Mouse (Mus musculus) neural tube, embryonic 12.5 days (tissue): ENCODE data around the gene Surf1. TPM values are rescaled to one million over a fixed set of nuclear protein-coding genes. Genes with fewer than 3 reads are reported as not detected.

Source experiments
- ATAC-seq: fragments of 200-750 bp; cut with Nextera tagmentation; 2 replicates; pipeline ENCODE4 v1.8.0; 2017; ENCODE audit warnings: low read depth, mild to moderate bottlenecking, moderate TSS enrichment, moderate library complexity; ENCODE audit not compliant: low FRiP score
- H3K27ac ChIP-seq: fragments of 300-500 bp; sonication (generic); 2 replicates; pipeline ENCODE4 v1.5.1; 2016
- H3K27me3 ChIP-seq: fragments of 300-500 bp; sonication (generic); replicated peaks from 2 replicates; pipeline ENCODE4 v1.6.1; 2016; ENCODE audit warnings: mild to moderate bottlenecking
- H3K36me3 ChIP-seq: fragments of 300-500 bp; sonication (generic); 2 replicates; pipeline ENCODE4 v1.6.1; 2016; ENCODE audit warnings: mild to moderate bottlenecking
- H3K4me1 ChIP-seq: fragments of 300-500 bp; sonication (generic); 2 replicates; pipeline ENCODE4 v1.6.1; 2016
- H3K4me2 ChIP-seq: fragments of 300-500 bp; sonication (generic); replicated peaks from 2 replicates; pipeline ENCODE4 v1.6.1; 2016; ENCODE audit warnings: mild to moderate bottlenecking
- H3K4me3 ChIP-seq: fragments of 300-500 bp; sonication (generic); 2 replicates; pipeline ENCODE4 v1.5.1; 2016
- H3K9ac ChIP-seq: fragments of 300-500 bp; sonication (generic); 2 replicates; pipeline ENCODE4 v1.6.1; 2016; ENCODE audit warnings: mild to moderate bottlenecking
- H3K9me3 ChIP-seq: fragments of 300-500 bp; sonication (generic); 2 replicates; pipeline ENCODE4 v1.6.1; 2016; ENCODE audit warnings: mild to moderate bottlenecking
- whole genome bisulfite sequencing: fragments of 180-500 bp; shearing (Covaris S2); methylation state at CpG from one replicate; pipeline ENCODE4 v1.1.7; 2016; 5-methylcytosine and 5-hydroxymethylcytosine counted together
- polyA plus RNA-seq: library from polyadenylated mRNA; unstranded; fragments of >200 nt; fragmentation: Nextera tagmentation; extraction: Ambion mirVana; gene quantifications from 2 replicates; pipeline ENCODE4 v1.2.1, GENCODE M21; 2016

The Surf1 gene
- polyA plus RNA-seq, 1 experiment from 2014 or later: 59.5 TPM

GRCm38 (mm10) chr2:26916738-26917137, 408 bp upstream of the Surf1 start:
- Histone ChIP-seq H3K9me3 (no peaks in the 10 kb centered on the region), H3K4me3 (peak overlapping the region; percentile 64), H3K9ac (peak overlapping the region; percentile 69), H3K27ac (no peak overlapping the region), H3K4me2 (peak overlapping the region; percentile 99), H3K36me3 (peaks cover 75% of the 10 kb centered on the region), H3K27me3 (no peaks in the 10 kb centered on the region), H3K4me1 (peaks cover 45% of the 10 kb centered on the region)
- WGBS: 4% methylated on average over 13 of the region's 13 CpGs
- ATAC-seq: no peak

- peaks cover 53% of the 10 kb centered on the region for H3K36me3 ChIP-seq
- no peak overlapping the region for H3K27ac ChIP-seq
- H3K4me3 ChIP-seq: no peak overlapping the region
- H3K27me3 ChIP-seq: no peaks in the 10 kb centered on the region
- H3K9ac ChIP-seq: no peak overlapping the region
- WGBS: 55% methylated on average over 8 of the region's 8 CpGs
- H3K4me1 ChIP-seq: peaks cover 53% of the 10 kb centered on the region
- ATAC-seq: no peak
- peak overlapping the region; percentile 99 for H3K4me2 ChIP-seq
- H3K9me3 ChIP-seq: no peaks in the 10 kb centered on the region
Observed at GRCm38 (mm10) chr2:26914148-26914941, 2.0 kb downstream of the Surf1 start.

- WGBS: 87% methylated on average over 17 of the region's 17 CpGs
- H3K27me3 ChIP-seq: no peaks in the 10 kb centered on the region
- ATAC-seq: no peak
- no peak overlapping the region for H3K4me2 ChIP-seq
- H3K9ac ChIP-seq: no peak overlapping the region
- peaks cover 61% of the 10 kb centered on the region for H3K4me1 ChIP-seq
- H3K27ac ChIP-seq: no peak overlapping the region
- no peak overlapping the region for H3K4me3 ChIP-seq
- H3K36me3 ChIP-seq: peaks cover 45% of the 10 kb centered on the region
- H3K9me3 ChIP-seq: no peaks in the 10 kb centered on the region
Observed at GRCm38 (mm10) chr2:26913416-26914147, 2.7 kb downstream of the Surf1 start.

- peak overlapping the region; percentile 76 for H3K4me3 ChIP-seq
- H3K27ac ChIP-seq: no peak overlapping the region
- no peaks in the 10 kb centered on the region for H3K27me3 ChIP-seq
- WGBS: 77% methylated on average over 5 of the region's 5 CpGs
- no peaks in the 10 kb centered on the region for H3K9me3 ChIP-seq
- peak overlapping the region; percentile 93 for H3K4me2 ChIP-seq
- H3K9ac ChIP-seq: peak overlapping the region; percentile 96
- peaks cover 39% of the 10 kb centered on the region for H3K36me3 ChIP-seq
- no peak for ATAC-seq
- H3K4me1 ChIP-seq: peaks cover 61% of the 10 kb centered on the region
Observed at GRCm38 (mm10) chr2:26912253-26912770, 4.0 kb downstream of the Surf1 start.

DNA sequence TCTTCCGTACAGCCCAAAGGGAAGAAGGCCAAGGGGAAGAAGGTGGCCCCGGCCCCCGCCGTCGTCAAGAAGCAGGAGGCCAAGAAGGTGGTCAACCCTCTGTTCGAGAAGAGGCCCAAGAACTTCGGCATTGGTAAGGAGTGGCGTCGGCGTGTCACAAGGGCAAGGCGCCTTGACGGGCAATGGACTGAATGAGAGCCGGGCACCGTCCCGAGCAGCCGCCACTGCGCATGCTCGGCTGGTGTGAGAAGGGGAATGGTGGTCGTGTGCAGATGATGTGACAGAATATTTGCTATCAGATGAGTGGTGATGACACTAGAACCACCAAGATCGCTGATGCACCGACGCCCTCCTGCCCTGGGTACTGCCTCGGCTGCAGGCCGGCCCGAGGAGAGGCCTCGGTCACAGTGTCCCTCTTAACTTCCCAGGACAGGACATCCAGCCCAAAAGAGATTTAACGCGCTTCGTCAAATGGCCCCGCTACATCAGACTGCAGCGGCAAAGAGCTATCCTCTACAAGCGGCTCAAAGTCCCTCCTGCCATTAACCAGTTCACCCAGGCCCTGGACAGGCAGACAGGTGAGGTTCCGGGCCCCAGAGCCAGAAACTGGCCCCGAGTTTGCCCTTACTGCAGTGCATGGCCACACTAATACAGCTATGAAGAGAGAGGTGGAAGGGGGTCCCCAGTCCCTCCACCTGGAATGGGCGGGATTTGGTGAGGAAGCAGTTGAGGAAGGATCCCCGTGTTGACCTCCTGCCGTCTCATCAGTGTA, 5.2 kb downstream of the Surf1 start:
- peak; percentile 57 for ATAC-seq
- Histone ChIP-seq H3K4me1 (peaks cover 53% of the 10 kb centered on the region), H3K9me3 (no peaks in the 10 kb centered on the region), H3K4me2 (peak overlapping the region; percentile 93), H3K9ac (peak overlapping the region; percentile 96), H3K27me3 (no peaks in the 10 kb centered on the region), H3K36me3 (peaks cover 51% of the 10 kb centered on the region), H3K4me3 (peak overlapping the region; percentile 76), H3K27ac (peak overlapping the region; percentile 90)
- WGBS: under 1% methylated on average over 37 of the region's 37 CpGs

- Histone ChIP-seq H3K27me3 (no peaks in the 10 kb centered on the region), H3K4me2 (peak within 1 kb of the TSS; percentile 93), H3K36me3 (peaks cover 59% of the 10 kb centered on the region), H3K4me1 (peaks cover 46% of the 10 kb centered on the region), H3K9ac (peak within 1 kb of the TSS; percentile 96), H3K27ac (peak within 1 kb of the TSS; percentile 90), H3K9me3 (no peaks in the 10 kb centered on the region), H3K4me3 (peak within 1 kb of the TSS; percentile 76)
- peak; percentile 89 for ATAC-seq
- 0% methylated on average over 74 of the region's 74 CpGs for WGBS
Observed at GRCm38 (mm10) chr2:26910124-26910993, 6.0 kb downstream of the Surf1 start, which contains the start of the genes Med22 and Rpl7a. Med22 (minus strand) TSS chr2:26910677. Rpl7a (plus strand) TSS chr2:26910764.

DNA sequence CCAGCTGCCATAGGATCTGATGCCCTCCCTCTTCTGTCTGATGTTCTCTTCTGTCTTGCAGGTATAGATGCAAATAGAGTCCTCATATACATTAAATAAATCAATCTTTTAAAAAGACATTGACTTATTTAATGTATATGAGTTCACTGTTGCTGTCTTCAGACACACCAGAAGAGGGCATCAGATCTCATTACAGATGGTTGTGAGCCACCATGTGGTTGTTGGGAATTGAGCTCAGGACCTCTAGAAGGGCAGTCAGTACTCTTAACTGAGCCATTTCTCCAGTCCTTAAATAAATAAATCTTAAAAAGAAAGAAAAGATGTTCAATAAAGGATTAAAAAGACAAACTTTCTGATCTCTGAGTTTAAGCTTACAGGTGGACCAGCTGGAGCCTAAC, 6.9 kb downstream of the Surf1 start:
- no peaks in the 10 kb centered on the region for H3K9me3 ChIP-seq
- H3K4me1 ChIP-seq: peaks cover 39% of the 10 kb centered on the region
- H3K4me3 ChIP-seq: peak overlapping the region; percentile 76
- no peak for ATAC-seq
- no peaks in the 10 kb centered on the region for H3K27me3 ChIP-seq
- H3K36me3 ChIP-seq: peaks cover 58% of the 10 kb centered on the region
- H3K9ac ChIP-seq: peak overlapping the region; percentile 96
- peak overlapping the region; percentile 87 for H3K4me2 ChIP-seq
- H3K27ac ChIP-seq: no peak overlapping the region

DNA sequence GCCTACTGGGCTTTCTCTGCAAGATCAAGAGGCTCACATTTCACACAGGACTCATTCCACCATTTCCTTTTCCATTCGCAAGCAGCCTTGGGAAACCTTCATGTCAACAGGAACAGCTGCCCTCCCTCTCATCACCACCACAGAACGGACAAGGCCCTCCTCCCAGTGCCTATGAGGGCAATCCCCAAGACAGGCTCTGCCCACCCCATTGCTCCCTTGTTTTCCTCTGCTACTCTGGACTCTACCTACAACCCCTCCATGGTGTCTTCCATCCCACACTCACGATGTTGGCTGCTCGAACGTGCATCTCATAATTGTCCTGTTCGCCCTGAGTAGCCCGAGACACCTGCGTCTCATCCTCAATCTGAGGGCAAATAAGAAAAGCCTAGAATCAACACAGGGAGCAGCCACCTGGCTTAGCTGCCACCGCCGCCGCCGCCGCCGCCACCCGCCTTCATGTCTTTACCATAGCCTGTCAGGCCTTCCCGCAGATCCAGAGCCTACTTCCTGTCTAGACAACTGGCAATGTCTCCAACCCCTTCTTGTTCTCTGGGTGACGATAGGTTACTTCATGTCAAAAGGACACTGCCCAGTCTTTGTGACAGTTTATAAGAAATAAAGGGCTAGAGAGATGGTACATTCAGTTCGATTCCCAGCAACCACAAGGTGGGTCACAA, 7.5 kb downstream of the Surf1 start:
- Histone ChIP-seq H3K9ac (peak overlapping the region; percentile 96), H3K4me3 (peak overlapping the region; percentile 76), H3K9me3 (no peaks in the 10 kb centered on the region), H3K4me1 (peaks cover 42% of the 10 kb centered on the region), H3K36me3 (peaks cover 52% of the 10 kb centered on the region), H3K27me3 (no peaks in the 10 kb centered on the region), H3K27ac (no peak overlapping the region), H3K4me2 (peak overlapping the region; percentile 87)
- ATAC-seq: no peak
- WGBS: 93% methylated on average over 18 of the region's 18 CpGs

GRCm38 (mm10) chr2:26907109-26907508, 9.2 kb downstream of the Surf1 start:
- Histone ChIP-seq H3K4me3 (no peak overlapping the region), H3K36me3 (peaks cover 35% of the 10 kb centered on the region), H3K27me3 (no peaks in the 10 kb centered on the region), H3K9ac (no peak overlapping the region), H3K4me1 (peaks cover 41% of the 10 kb centered on the region), H3K27ac (no peak overlapping the region), H3K4me2 (no peak overlapping the region), H3K9me3 (no peaks in the 10 kb centered on the region)
- no peak for ATAC-seq
- 56% methylated on average over 4 of the region's 4 CpGs for WGBS

- Histone ChIP-seq H3K36me3 (peaks cover 29% of the 10 kb centered on the region), H3K4me2 (no peak overlapping the region), H3K27me3 (no peaks in the 10 kb centered on the region), H3K27ac (no peak overlapping the region), H3K4me3 (no peak overlapping the region), H3K4me1 (peaks cover 41% of the 10 kb centered on the region), H3K9ac (no peak overlapping the region), H3K9me3 (no peaks in the 10 kb centered on the region)
- 94% methylated on average over 3 of the region's 3 CpGs for WGBS
- ATAC-seq: no peak
Observed at GRCm38 (mm10) chr2:26906431-26906830, 9.9 kb downstream of the Surf1 start.

- WGBS: 92% methylated on average over 2 of the region's 2 CpGs
- Histone ChIP-seq H3K9me3 (no peaks in the 10 kb centered on the region), H3K4me1 (peaks cover 41% of the 10 kb centered on the region), H3K36me3 (peaks cover 29% of the 10 kb centered on the region), H3K4me2 (no peak overlapping the region), H3K27ac (no peak overlapping the region), H3K4me3 (no peak overlapping the region), H3K27me3 (no peaks in the 10 kb centered on the region), H3K9ac (no peak overlapping the region)
- ATAC-seq: no peak
Observed at GRCm38 (mm10) chr2:26905936-26906335, 10.4 kb downstream of the Surf1 start.
